Mouse (Mus musculus): ENCODE results near the gene Htra1.

- TF ChIP-seq CTCF (conservative IDR thresholded peaks at IDR 0.05; ENCODE audit: insufficient read depth, insufficient read length, low read depth, low read length), result no peak
- TF ChIP-seq POLR2A (IDR thresholded peaks at IDR 0.05; ENCODE audit: low read depth, low read length), result no peak
Observed at GRCm38 (mm10) chr7:131007221-131007620, 71.3 kb downstream of the Htra1 start.
